Mouse (Mus musculus): ENCODE measurements around the gene Metap2.

DNA sequence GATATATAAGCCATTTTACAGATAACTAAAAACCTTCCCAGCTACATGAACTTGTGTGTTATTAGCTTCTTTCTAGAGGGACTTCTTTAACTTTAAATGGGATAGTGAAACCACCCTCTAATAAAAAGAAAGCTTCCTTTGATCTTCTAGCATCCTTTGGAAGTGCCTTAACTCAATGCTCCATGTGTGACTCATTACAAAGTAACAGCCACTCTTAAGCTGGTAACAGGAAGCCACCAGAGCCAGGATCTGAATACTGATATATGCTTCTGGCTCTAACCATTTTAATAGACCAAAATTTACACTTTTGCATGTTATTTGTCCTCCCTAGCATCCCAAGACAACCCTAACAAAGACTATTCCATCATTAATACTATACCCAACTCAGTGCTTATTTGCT lies 15.0 kb downstream of the Metap2 start:
- no peak for TF ChIP-seq CTCF (IDR thresholded peaks at IDR 0.05; ENCODE audit: extremely low read depth, insufficient read depth, insufficient read length, insufficient replicate concordance)
- TF ChIP-seq POLR2A (IDR thresholded peaks at IDR 0.05; ENCODE audit: low read depth, low read length) = no peak
